Mouse (Mus musculus) activated CD4-positive, CD25-positive, alpha-beta regulatory T cell (primary cell): Measurements from ENCODE around the gene Gdf1. TPM values are rescaled to one million over a fixed set of nuclear protein-coding genes. Genes with fewer than 3 reads are reported as not detected.

Experiments
- polyA plus RNA-seq, 2 experiments: library from polyadenylated mRNA; unstranded; fragments of 100-300 nt; shearing (Covaris generic); gene quantifications; one replicate each; pipeline ENCODE4 v1.2.1; 2017

Gdf1 gene
- polyA plus RNA-seq: under 1 TPM; 0.36 to 0.39 TPM

GRCm38 (mm10) chr8:70329124-70329834 lies at the start of gene Gdf1:
Gene Gdf1 (plus strand): TSS chr8:70329817.

GRCm38 (mm10) chr8:70282603-70283135 lies 46.9 kb upstream of the Gdf1 start, which contains the start of gene Homer3:
Gene Homer3 (plus strand): TSS chr8:70282827.

DNA sequence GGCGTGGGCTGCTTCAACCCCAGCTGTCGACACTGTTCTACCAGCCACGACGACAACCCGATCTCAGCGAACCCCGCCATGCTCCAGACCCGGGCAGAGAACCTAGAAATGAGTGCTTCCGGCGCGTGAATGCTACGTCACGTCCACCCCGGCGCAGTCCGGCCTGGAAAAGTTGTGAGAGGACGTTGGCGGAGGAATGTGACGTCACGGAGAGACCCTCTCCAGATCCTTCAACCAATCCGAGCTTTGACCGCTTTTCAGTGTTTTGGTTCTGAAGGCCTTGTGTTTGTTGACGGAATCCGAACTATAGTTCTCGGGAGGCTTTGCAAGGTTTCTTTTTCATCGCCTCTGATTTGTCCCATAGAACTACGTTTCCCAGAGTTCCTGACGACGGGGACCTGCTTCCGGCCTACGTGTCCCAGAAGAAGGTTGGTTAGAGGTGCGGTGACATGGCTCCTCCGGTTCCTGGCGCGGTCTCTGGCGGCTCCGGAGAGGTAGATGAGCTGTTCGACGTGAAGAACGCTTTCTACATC lies 27.2 kb upstream of the Gdf1 start, which contains the start of the genes Ddx49 and Cope:
Ddx49 (minus strand) TSS at position 132 of the 533 bp plus-strand sequence.
Cope (plus strand) TSS at position 161 of the 533 bp plus-strand sequence.

GRCm38 (mm10) chr8:70315624-70316510 lies 13.8 kb upstream of the Gdf1 start, which contains the start of gene Cers1:
Gene Cers1 (plus strand): TSS chr8:70315775.

DNA sequence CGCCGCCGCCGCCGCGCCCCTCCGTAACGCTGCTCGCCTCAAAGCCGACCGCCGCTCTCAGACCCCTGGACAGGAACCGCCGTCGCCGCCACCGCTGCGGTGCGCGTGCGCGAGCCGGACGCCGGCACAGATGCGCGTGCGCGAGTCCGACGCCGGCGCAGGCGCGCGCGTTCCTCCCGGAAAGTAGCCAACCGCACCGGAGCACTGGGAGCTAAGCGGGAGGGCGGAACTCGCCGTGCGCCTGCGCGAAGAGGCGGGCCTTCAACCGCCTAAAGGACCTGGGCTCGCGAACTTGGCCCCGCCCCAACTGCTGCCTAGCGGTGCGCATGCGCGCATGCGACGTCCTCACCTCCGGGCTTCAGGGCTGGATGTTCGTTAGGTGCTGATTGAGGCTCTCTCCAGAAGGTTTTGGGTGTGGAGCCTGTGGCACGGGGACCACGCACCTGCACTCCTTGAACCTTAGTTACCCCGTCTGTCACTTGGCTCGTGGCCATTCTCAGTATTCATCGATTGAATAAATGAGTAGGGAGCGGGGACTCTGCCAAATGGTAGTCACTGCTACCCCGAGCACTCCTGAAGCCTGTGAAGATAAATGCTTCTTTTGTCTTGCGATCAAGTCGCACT lies 23.7 kb downstream of the Gdf1 start, which contains the start of gene Upf1:
Upf1 (minus strand) TSS at position 85 of the 624 bp plus-strand sequence.

GRCm38 (mm10) chr8:70373397-70374317 lies 44.0 kb downstream of the Gdf1 start, which contains the start of gene Comp:
Gene Comp (plus strand): TSS chr8:70373558.

Other genes starting within 250 kb of the Gdf1 start
- not detected for gene Hapln4, start 246.4 kb upstream of the Gdf1 start, polyA plus RNA-seq
- gene Ncan, start 208.9 kb upstream of the Gdf1 start, polyA plus RNA-seq: under 1 TPM in 1 of 2 experiments, not detected in 1; 0.10 TPM
- 10 to 100 TPM; 38.4 to 61.7 TPM for gene Nr2c2ap, start 198.5 kb upstream of the Gdf1 start, polyA plus RNA-seq
- 10 to 100 TPM; 25.1 to 31.2 TPM for gene Rfxank, start 190.7 kb upstream of the Gdf1 start, polyA plus RNA-seq
- 10 to 100 TPM; 55.4 to 79.7 TPM for gene Borcs8, start 190.3 kb upstream of the Gdf1 start, polyA plus RNA-seq
- 1 to 10 TPM in 1 of 2 experiments, under 1 TPM in 1; 0.81 to 1.1 TPM for gene Mef2b, start 190.1 kb upstream of the Gdf1 start, polyA plus RNA-seq
- 10 to 100 TPM; 26.0 to 43.0 TPM for gene Tmem161a, start 157.5 kb upstream of the Gdf1 start, polyA plus RNA-seq
- 10 to 100 TPM in 1 of 2 experiments, 1 to 10 TPM in 1; 4.8 to 11.1 TPM for gene Slc25a42, start 117.5 kb upstream of the Gdf1 start, polyA plus RNA-seq
- gene Sugp2, start 95.6 kb upstream of the Gdf1 start, polyA plus RNA-seq: 10 to 100 TPM; 28.9 to 34.8 TPM
- gene Armc6, start 95.4 kb upstream of the Gdf1 start, polyA plus RNA-seq: 10 to 100 TPM; 10.4 to 12.5 TPM
- 1 to 10 TPM; 2.9 to 5.7 TPM for gene Homer3, start 47.0 kb upstream of the Gdf1 start, polyA plus RNA-seq
- 10 to 100 TPM; 49.1 to 66.3 TPM for gene Ddx49, start 27.3 kb upstream of the Gdf1 start, polyA plus RNA-seq
- gene Cope, start 27.3 kb upstream of the Gdf1 start, polyA plus RNA-seq: 100 to 1,000 TPM; 346 to 377 TPM
- gene Cers1, start 14.0 kb upstream of the Gdf1 start, polyA plus RNA-seq: not detected
- 10 to 100 TPM; 55.4 to 75.0 TPM for gene Upf1, start 23.5 kb downstream of the Gdf1 start, polyA plus RNA-seq
- gene Comp, start 43.7 kb downstream of the Gdf1 start, polyA plus RNA-seq: 1 to 10 TPM; 1.0 to 2.2 TPM
- 10 to 100 TPM in 1 of 2 experiments, 1 to 10 TPM in 1; 9.8 to 11.8 TPM for gene Crtc1, start 109.8 kb downstream of the Gdf1 start, polyA plus RNA-seq
- 10 to 100 TPM; 10.3 to 17.8 TPM for gene Klhl26, start 147.2 kb downstream of the Gdf1 start, polyA plus RNA-seq
- gene Tmem59l, start 157.5 kb downstream of the Gdf1 start, polyA plus RNA-seq: not detected
- gene Crlf1, start 163.3 kb downstream of the Gdf1 start, polyA plus RNA-seq: not detected
- gene Rex1bd, start 176.9 kb downstream of the Gdf1 start, polyA plus RNA-seq: 100 to 1,000 TPM; 103 to 125 TPM
- gene Uba52, start 181.0 kb downstream of the Gdf1 start, polyA plus RNA-seq: 1,000 to 10,000 TPM in 1 of 2 experiments, 100 to 1,000 TPM in 1; 932 to 1,504 TPM
- gene Fkbp8, start 197.9 kb downstream of the Gdf1 start, polyA plus RNA-seq: 100 to 1,000 TPM; 372 to 404 TPM
- gene Kxd1, start 198.1 kb downstream of the Gdf1 start, polyA plus RNA-seq: 100 to 1,000 TPM; 108 to 123 TPM
- gene Ell, start 209.6 kb downstream of the Gdf1 start, polyA plus RNA-seq: 10 to 100 TPM; 25.7 to 27.7 TPM